Mouse (Mus musculus): Measurements from ENCODE around the gene Fyn. TPM values are rescaled to one million over a fixed set of nuclear protein-coding genes. Genes with fewer than 3 reads are reported as not detected.

Gene Fyn
- polyA plus RNA-seq, 1 experiment from 2014 or later: 15.1 TPM

- no peaks in the 10 kb centered on the region for H3K27me3 ChIP-seq (replicated peaks)
- peak; percentile 60 for ATAC-seq
- H3K4me1 ChIP-seq: peaks cover 20% of the 10 kb centered on the region
- H3K36me3 ChIP-seq: no peaks in the 10 kb centered on the region
- peak overlapping the region; percentile 46; the same call in 1 of the 2 replicates for H3K9ac ChIP-seq
- no peaks in the 10 kb centered on the region for H3K9me3 ChIP-seq (replicated peaks)
- peak overlapping the region; percentile 37 for H3K4me3 ChIP-seq
- H3K27ac ChIP-seq: peak overlapping the region; percentile 68
- 12% methylated on average over 26 of the region's 26 CpGs for WGBS (ENCODE audit: insufficient replicate concordance)
- H3K4me2 ChIP-seq: peak overlapping the region; percentile 69
These were observed 244.6 kb downstream of the Fyn start for GRCm38 (mm10) chr10:39612989-39613831.

- no peak for ATAC-seq
- Histone ChIP-seq H3K27ac (peak overlapping the region; percentile 51; the same call in 1 of the 2 replicates), H3K9ac (no peak overlapping the region), H3K4me1 (peaks cover 20% of the 10 kb centered on the region), H3K9me3 (replicated peaks) (no peaks in the 10 kb centered on the region), H3K36me3 (no peaks in the 10 kb centered on the region), H3K4me3 (peak overlapping the region; percentile 37; the same call in 1 of the 2 replicates), H3K27me3 (replicated peaks) (no peaks in the 10 kb centered on the region), H3K4me2 (peak overlapping the region; percentile 69; the same call in 1 of the 2 replicates)
- 43% methylated on average over 2 of the region's 2 CpGs for whole genome bisulfite sequencing (ENCODE audit: insufficient replicate concordance)
These were observed 245.3 kb downstream of the Fyn start for GRCm38 (mm10) chr10:39613973-39614372.

- peaks cover 20% of the 10 kb centered on the region for H3K4me1 ChIP-seq
- no peak overlapping the region for H3K9ac ChIP-seq
- no peak for ATAC-seq
- H3K4me3 ChIP-seq: no peak overlapping the region
- 30% methylated on average over 6 of the region's 6 CpGs for WGBS (ENCODE audit: insufficient replicate concordance)
- no peaks in the 10 kb centered on the region for H3K27me3 ChIP-seq (replicated peaks)
- no peaks in the 10 kb centered on the region for H3K36me3 ChIP-seq
- H3K4me2 ChIP-seq: peak overlapping the region; percentile 69; the same call in 1 of the 2 replicates
- peak overlapping the region; percentile 25; the same call in 1 of the 2 replicates for H3K27ac ChIP-seq
- H3K9me3 ChIP-seq (replicated peaks): no peaks in the 10 kb centered on the region
These were observed 246.0 kb downstream of the Fyn start for GRCm38 (mm10) chr10:39614676-39615075.

Other genes starting within 250 kb of the Fyn start
- gene Fam229b, start 234.9 kb upstream of the Fyn start, polyA plus RNA-seq (2016; fragmentation: Nextera tagmentation; extraction: Ambion mirVana): 1.6 and 1.9 TPM in 2 replicates
- 8.6 and 9.0 TPM in 2 replicates for gene Tube1, start 234.9 kb upstream of the Fyn start, polyA plus RNA-seq (2016; fragmentation: Nextera tagmentation; extraction: Ambion mirVana)
- gene Ccn6, start 205.1 kb upstream of the Fyn start, polyA plus RNA-seq (2016; fragmentation: Nextera tagmentation; extraction: Ambion mirVana): not detected in 2 replicates
- gene Traf3ip2, start 244.1 kb downstream of the Fyn start, polyA plus RNA-seq (2016; fragmentation: Nextera tagmentation; extraction: Ambion mirVana): 2.1 and 3.1 TPM in 2 replicates